Mouse (Mus musculus) gastrocnemius, adult 2 months (tissue): ENCODE results near the gene Zfc3h1. TPM values are rescaled to one million over a fixed set of nuclear protein-coding genes. Genes with fewer than 3 reads are reported as not detected.

Source experiments
- DNase-seq: peaks from one replicate; pipeline ENCODE4 v3.0.0; 2022
- H3K27ac ChIP-seq: fragments of 200-600 bp; 2 replicates; pipeline ENCODE4 v1.8.1; 2022; ENCODE audit warnings: mild to moderate bottlenecking
- H3K4me3 ChIP-seq: fragments of 200-600 bp; 2 replicates; pipeline ENCODE4 v1.8.1; 2022; ENCODE audit warnings: mild to moderate bottlenecking, moderate library complexity
- CTCF ChIP-seq: fragments of 200-600 bp; IDR thresholded peaks from 2 replicates; pipeline ENCODE4 v1.8.1; 2022; ENCODE audit warnings: antibody characterized with exemption, mild to moderate bottlenecking, moderate library complexity
- intact Hi-C: fragments of 180-260 bp; cut with DNase I; formaldehyde crosslinking; loops from one replicate; pipeline ENCODE4 v1.15.1; 2025
- total RNA-seq, 2 experiments: library from RNA; stranded (reverse); gene quantifications; 2 replicates each; pipeline ENCODE4 v1.2.3; 2021

Gene Zfc3h1
- total RNA-seq, 2 experiments from 2014 or later, result 13.0 to 14.5 TPM

GRCm38 (mm10) chr10:115358216-115358919 lies 26.4 kb upstream of the Zfc3h1 start:
- no peak for TF ChIP-seq CTCF
- DNase-seq, result no peak
- Histone ChIP-seq H3K4me3 (no peak overlapping the region), H3K27ac (0 out of 2 replicates have a peak overlapping the region, but pooled peaks have one; percentile 38)
- intact Hi-C loops, result no loop called here

DNA sequence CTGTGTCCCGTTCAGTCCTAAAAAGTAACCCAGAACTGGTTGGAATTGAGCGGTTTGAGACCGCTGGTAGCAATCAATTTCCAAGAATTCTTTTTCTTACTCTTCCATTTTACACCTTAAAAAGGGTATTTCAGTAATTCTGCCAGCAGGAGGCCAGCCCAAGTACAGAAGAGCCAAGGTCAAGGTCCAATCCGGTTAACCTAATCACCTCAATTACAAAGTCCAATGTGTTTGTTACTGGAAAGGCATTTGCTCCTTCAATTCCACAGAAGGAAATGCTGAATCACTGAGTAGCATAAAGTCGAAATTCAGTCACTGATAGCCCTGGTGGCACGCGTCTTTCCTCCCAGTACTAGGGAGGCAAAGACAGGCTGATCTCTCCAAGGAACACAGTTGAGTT lies 25.7 kb upstream of the Zfc3h1 start:
- TF ChIP-seq CTCF, result no peak
- no peak overlapping the region for H3K4me3 ChIP-seq
- no peak for DNase-seq
- H3K27ac ChIP-seq, result 0 out of 2 replicates have a peak overlapping the region, but pooled peaks have one; percentile 38
- intact Hi-C loops, result no loop called here

DNA sequence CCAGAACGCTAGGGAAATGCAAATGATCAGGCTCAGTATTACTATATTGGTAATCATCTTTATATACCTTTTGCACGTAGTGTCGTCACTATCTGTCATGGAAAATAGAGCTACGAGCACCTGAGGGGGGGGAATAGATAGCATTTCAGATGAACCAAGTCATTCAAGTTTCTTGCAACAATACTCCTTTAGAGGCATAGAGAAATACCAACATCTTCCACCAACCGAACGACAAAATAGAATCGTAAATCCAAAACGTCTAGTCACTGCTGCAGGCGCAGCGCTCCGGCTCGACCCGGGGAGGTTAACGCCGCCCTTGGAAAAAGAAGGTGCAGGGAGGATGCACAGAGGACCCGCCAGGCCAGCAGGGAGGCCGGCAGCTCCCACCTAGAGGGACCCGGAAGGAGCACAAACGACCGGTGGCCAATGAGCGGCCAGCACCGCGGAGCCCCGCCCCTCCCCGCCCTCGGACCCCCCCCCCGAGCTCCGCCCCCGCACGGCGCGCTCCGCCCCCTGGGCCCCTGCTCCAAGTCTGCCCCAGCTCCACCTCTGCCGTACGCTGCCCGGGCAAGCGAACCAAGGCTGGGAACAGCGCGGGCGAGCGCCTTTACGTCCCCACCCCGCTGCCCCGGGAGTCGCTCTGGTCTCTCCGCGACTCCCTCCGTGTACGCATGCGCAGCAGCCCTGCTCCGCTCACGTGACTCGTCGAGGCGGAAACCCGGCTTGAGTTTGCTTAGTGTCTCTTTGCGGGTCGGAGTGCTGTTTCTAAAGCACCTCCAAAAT lies 22.7 kb upstream of the Zfc3h1 start, which contains the start of gene Tmem19:
Tmem19 (minus strand) TSS at position 662 of the 783 bp plus-strand sequence.
- TF ChIP-seq CTCF, result peak; percentile 31
- intact Hi-C loops, result loop anchor here (2.0 to 5.0 kb wide), 2 partner anchors 21 to 45 kb away; partner anchors contain the start of gene Rab21

DNA sequence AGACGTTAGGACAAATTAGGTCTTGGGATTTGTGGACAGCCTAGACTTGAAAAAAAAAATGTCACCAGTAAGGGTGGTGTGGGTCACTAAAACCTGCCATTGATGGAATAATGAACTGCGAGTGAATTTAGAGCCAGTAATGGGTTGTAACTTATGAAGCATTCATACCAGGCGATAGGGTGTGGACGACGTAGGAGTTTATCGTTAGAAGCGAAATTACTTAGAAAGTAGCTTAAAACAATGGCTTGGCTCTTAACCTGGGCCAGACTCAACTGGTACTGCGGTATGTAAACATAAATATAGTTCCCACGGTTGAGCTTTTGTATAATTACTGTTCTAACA lies 22.2 kb upstream of the Zfc3h1 start:
- TF ChIP-seq CTCF, result no peak
- peak overlapping the region; percentile 87 for H3K4me3 ChIP-seq
- H3K27ac ChIP-seq, result peak overlapping the region; percentile 95
- intact Hi-C loops, result loop anchor here (2.0 to 5.0 kb wide), 2 partner anchors 20 to 45 kb away; partner anchors contain the start of gene Rab21
- DNase-seq, result no peak

More for the DNA sequence above, 22.7 kb upstream of the Zfc3h1 start, which contains the start of gene Tmem19:
- DNase-seq, result peak; percentile 98
- Histone ChIP-seq H3K27ac (peak within 1 kb of the TSS; percentile 95), H3K4me3 (peak within 1 kb of the TSS; percentile 87)

- H3K4me3 ChIP-seq, result peak overlapping the region; percentile 87
- H3K27ac ChIP-seq, result peak overlapping the region; percentile 95
- intact Hi-C loops, result loop anchor here (2.0 to 5.0 kb wide), 2 partner anchors 20 to 46 kb away; partner anchors contain the start of gene Rab21
- no peak for DNase-seq
- TF ChIP-seq CTCF, result no peak
Observed at GRCm38 (mm10) chr10:115363151-115363550, 21.6 kb upstream of the Zfc3h1 start.

DNA sequence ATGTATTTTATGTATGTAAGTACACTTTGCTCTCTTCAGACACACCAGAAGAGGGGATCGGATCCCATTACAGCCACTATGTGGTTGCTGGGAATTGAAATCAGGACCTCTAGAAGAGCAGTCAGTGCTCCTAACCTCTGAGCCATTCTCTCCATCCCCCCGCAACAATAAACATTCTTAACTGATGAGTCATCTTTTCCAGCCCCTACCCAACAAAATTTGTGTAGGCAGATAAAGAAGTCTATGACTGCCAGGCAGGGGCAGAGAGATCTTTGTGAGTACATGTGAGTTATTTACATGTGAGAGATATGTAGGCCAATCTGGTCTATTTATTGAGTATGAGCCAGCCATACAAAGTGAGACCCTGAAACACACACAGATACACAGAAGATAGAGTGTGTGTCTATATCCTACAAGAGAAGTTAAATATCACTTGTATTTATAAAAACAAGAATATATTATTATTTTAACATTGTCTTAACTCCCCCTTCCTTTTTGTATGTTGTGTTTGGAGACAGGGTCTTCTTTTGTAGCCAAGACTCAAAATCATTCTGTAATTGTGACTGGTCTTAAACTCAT lies 3.2 kb upstream of the Zfc3h1 start:
- Histone ChIP-seq H3K27ac (no peak overlapping the region), H3K4me3 (no peak overlapping the region)
- intact Hi-C loops, result loop anchor here (2.0 kb wide), 1 partner anchor 19 kb away; the partner anchor contains the start of gene Tmem19
- no peak for TF ChIP-seq CTCF
- DNase-seq, result no peak

DNA sequence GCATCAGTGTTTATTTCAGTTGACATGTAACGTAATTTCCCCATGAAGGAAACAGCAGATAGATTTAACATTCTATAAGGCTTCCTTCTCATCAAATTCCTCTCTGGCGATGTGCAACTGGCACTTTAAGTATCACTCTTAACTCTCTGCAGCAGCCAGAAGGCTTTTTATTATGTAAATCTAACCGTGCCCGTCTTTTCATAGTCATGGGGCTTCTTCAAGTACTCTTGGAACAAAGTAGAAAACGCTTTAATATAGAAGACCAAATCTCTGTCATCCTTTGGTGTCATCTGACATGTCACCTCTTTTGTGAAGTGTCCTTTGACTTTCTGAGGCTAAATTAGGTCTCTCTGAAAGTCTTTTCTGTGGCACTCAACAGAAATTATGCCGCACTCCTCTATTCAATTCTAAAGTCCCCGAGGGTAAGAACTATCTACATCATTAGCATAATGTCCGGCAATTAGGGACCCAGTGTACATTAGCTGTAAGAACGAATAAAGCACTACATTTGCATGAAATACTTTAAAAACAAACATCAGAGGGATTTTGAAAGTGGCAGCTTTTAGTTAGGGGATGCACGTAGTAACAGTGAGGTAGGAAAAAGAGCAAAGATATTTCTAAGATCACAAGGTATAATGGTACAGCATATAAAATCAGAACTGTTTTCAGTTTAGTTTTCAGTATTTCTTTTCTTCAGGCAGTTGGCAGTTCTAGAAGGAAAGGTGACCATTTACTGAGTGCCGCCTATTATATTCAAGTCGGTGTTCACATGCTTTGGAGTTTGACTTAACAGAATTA lies 1.7 kb upstream of the Zfc3h1 start:
- intact Hi-C loops, result loop anchor here (2.0 kb wide), 1 partner anchor 20 kb away; the partner anchor contains the start of gene Tmem19
- no peak for DNase-seq
- Histone ChIP-seq H3K4me3 (peak overlapping the region; percentile 83), H3K27ac (peak overlapping the region; percentile 98)
- no peak for TF ChIP-seq CTCF

GRCm38 (mm10) chr10:115383644-115384220 lies 1.0 kb upstream of the Zfc3h1 start:
- Histone ChIP-seq H3K4me3 (peak overlapping the region; percentile 83), H3K27ac (peak overlapping the region; percentile 98)
- no peak for DNase-seq
- no peak for TF ChIP-seq CTCF
- intact Hi-C loops, result loop anchor here (2.0 kb wide), 2 partner anchors 21 to 61 kb away; partner anchors contain the start of gene Tmem19

GRCm38 (mm10) chr10:115385018-115386002 lies 551 bp downstream of the Zfc3h1 start:
- intact Hi-C loops, result loop anchor here (2.0 to 5.0 kb wide), 2 partner anchors 63 to 133 kb away; partner anchors contain the start of gene Tbc1d15
- Histone ChIP-seq H3K27ac (peak overlapping the region; percentile 98), H3K4me3 (peak overlapping the region; percentile 83)
- no peak for TF ChIP-seq CTCF
- DNase-seq, result peak; percentile 75

GRCm38 (mm10) chr10:115387891-115388290 lies 3.1 kb downstream of the Zfc3h1 start:
- H3K4me3 ChIP-seq, result peak overlapping the region; percentile 83
- no peak for DNase-seq
- intact Hi-C loops, result loop anchor here (5.0 kb wide), 1 partner anchor 136 kb away; the partner anchor contains the start of gene Tbc1d15
- no peak overlapping the region for H3K27ac ChIP-seq
- TF ChIP-seq CTCF, result no peak
